Mouse (Mus musculus) spleen, adult 2 months (tissue): ENCODE measurements around the gene Eif2d.

ENCODE experiments used
- CTCF ChIP-seq: fragments of 200-500 bp; IDR thresholded peaks from 2 replicates; pipeline ENCODE4 v1.5.1; 2011; ENCODE audit warnings: mild to moderate bottlenecking, inconsistent platforms; ENCODE audit not compliant: insufficient read depth, insufficient read length, insufficient replicate concordance; ENCODE audit errors: extremely low read depth
- POLR2A ChIP-seq: fragments of 200-500 bp; IDR thresholded peaks from 2 replicates; pipeline ENCODE4 v1.6.1; 2011; ENCODE audit warnings: low read depth, low read length, inconsistent platforms

GRCm38 (mm10) chr1:131175819-131176218 lies 22.8 kb downstream of the Eif2d start:
- no peak for TF ChIP-seq CTCF
- no peak for TF ChIP-seq POLR2A
